Comparison of ENCODE assay signal across 26 mouse cellular contexts in genomic region chr10:45299509-45299908, GRCm38 (mm10). TPM values are rescaled to one million over a fixed set of nuclear protein-coding genes. Genes with fewer than 3 reads are reported as not detected.
"Had no signal": no experiment of that assay in that cellular context is flagged by ENCODE, and none has a peak within 500 bp of the region (broad histone marks: within the 10 kb centered on the region; RNA-seq: fewer than 3 reads in every experiment).

No protein-coding gene starts in this region.

- H3K9me3 ChIP-seq: heart, embryonic 13.5 days; heart, embryonic 15.5 days; hindbrain, embryonic 13.5 days; hindbrain, embryonic 15.5 days; kidney, embryonic 15.5 days; limb, embryonic 10.5 days; limb, embryonic 12.5 days; liver, embryonic 13.5 days; liver, embryonic 15.5 days had no signal

- DNase-seq: gastrocnemius, postnatal 25 days; heart, adult 2 months; heart, postnatal 14 days; heart, postnatal 36 days; kidney, adult 11 months; kidney, adult 2 months; kidney, adult 9 months; kidney, postnatal 14 days; kidney, postnatal 4 days; liver; liver, embryonic 13.5 days had no signal

- H3K27me3 ChIP-seq: heart, embryonic 13.5 days; heart, embryonic 15.5 days; hindbrain, embryonic 13.5 days; hindbrain, embryonic 15.5 days; kidney, embryonic 15.5 days; limb, embryonic 12.5 days; liver, embryonic 13.5 days; liver, embryonic 15.5 days had no signal

- H3K4me3 ChIP-seq: heart, adult 2 months; heart, embryonic 13.5 days; heart, embryonic 15.5 days; hindbrain, embryonic 13.5 days; hindbrain, embryonic 15.5 days; kidney, embryonic 15.5 days; layer of hippocampus, adult 2 months; left cerebral cortex, adult 2 months; limb, embryonic 10.5 days; limb, embryonic 12.5 days; liver, embryonic 13.5 days; liver, embryonic 15.5 days had no signal

- H3K4me2 ChIP-seq: heart, embryonic 11.5 days; heart, embryonic 13.5 days; heart, embryonic 15.5 days; hindbrain, embryonic 13.5 days; hindbrain, embryonic 15.5 days; kidney, embryonic 15.5 days; limb, embryonic 12.5 days; liver, embryonic 11.5 days; liver, embryonic 13.5 days; liver, embryonic 15.5 days had no signal

- H3K36me3 ChIP-seq: heart, embryonic 13.5 days; heart, embryonic 15.5 days; hindbrain, embryonic 13.5 days; hindbrain, embryonic 15.5 days; kidney, embryonic 15.5 days; limb, embryonic 10.5 days; limb, embryonic 12.5 days; liver, embryonic 13.5 days; liver, embryonic 15.5 days had no signal

- H3K27ac ChIP-seq: heart, adult 2 months; heart, embryonic 13.5 days; heart, embryonic 15.5 days; hindbrain, embryonic 13.5 days; hindbrain, embryonic 15.5 days; hindbrain, postnatal 0 days; kidney, embryonic 15.5 days; kidney, postnatal 0 days; layer of hippocampus, adult 2 months; left cerebral cortex, adult 2 months; limb, embryonic 10.5 days; limb, embryonic 12.5 days; liver, embryonic 13.5 days; liver, embryonic 15.5 days had no signal

- H3K4me1 ChIP-seq: hindbrain, embryonic 13.5 days; hindbrain, embryonic 15.5 days; kidney, embryonic 15.5 days; liver, embryonic 13.5 days; liver, embryonic 15.5 days had no signal

RNA-seq across cellular contexts. Expression of gene Bves, which starts 36.1 kb away (rescaled TPM):
- total RNA-seq: hematopoietic stem cell, adult 5-6 weeks had no signal
